Mouse (Mus musculus) lung, postnatal 36 days (tissue): Measurements from ENCODE around the gene Sapcd1.
A peak's percentile ranks its signal among the peaks of the same experiment; 100 is the strongest.
"Not testable (repeated sequence)": the region's sequence is repeated elsewhere in the genome, so short reads cannot be mapped to it uniquely, and the experiment has no call there.

Experiments
- DNase-seq: peaks from one replicate; pipeline ENCODE4 v3.0.0; 2022; ENCODE audit warnings: mixed read lengths

Sapcd1 gene

DNA sequence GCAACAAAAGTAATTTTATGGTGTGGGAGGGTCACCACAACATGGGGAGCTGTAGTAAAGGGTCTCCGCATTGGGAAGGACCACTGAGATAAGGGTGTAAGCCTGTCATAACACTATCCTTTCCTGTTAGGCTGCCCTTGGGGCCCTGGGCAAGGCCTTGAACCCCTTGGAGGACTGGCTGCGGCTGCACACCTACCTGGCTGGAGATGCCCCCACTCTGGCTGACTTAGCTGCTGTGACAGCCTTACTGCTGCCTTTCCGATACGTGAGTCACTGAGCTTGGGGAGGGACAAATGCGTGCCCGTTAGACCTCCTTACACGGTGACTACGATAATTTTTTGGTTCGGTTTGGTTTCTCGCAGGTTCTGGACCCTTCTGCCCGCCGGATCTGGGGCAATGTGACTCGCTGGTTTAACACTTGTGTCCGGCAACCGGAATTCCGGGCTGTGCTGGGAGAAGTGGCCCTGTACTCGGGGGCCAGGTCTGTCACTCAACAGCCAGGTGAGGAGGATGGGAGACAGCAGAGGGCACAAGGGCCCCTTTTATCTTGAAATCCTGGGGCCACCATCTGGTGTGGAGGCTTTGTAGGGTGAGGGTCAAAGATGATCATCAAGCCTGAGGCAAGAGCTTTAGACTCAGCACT, 23.6 kb downstream of the Sapcd1 start:
- no peak for DNase-seq

DNA sequence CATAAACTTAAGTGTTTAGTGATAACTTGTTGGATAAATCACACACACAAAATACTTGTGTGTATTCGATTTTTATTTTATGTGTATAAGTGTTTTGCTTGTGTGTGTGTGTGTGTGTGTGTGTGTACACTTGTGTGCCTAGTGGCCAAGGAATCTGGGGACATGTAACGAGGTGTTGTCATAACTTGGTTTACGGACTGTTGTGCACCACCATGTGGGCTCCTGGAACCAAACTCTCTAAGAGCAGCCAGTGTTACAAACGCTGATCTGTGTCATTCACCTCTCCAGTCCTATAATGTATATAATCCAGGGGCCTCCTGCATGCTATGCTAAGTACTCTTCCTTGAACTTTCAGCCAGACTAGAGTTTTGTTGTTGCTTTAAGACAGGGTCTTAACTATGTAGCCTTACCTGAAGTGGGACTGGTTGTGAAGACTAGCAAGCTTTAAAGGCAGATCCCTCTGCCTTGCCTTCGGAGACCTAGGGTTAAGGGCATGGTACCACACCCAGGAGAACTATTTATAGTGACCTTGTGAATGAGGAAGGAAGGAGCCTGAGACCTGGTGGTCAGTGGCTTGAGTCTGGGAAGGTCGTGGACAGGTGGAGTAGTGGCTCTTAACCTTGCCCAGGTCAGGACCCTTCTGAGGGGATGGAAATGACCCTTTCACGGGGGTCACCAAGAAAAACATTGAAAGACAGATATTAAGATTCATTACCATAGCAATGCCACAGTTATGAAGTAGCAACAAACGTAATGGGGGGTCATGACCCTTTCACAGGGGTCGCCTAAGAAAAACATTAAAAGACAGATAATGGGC, 24.6 kb downstream of the Sapcd1 start:
- DNase-seq = no peak

DNA sequence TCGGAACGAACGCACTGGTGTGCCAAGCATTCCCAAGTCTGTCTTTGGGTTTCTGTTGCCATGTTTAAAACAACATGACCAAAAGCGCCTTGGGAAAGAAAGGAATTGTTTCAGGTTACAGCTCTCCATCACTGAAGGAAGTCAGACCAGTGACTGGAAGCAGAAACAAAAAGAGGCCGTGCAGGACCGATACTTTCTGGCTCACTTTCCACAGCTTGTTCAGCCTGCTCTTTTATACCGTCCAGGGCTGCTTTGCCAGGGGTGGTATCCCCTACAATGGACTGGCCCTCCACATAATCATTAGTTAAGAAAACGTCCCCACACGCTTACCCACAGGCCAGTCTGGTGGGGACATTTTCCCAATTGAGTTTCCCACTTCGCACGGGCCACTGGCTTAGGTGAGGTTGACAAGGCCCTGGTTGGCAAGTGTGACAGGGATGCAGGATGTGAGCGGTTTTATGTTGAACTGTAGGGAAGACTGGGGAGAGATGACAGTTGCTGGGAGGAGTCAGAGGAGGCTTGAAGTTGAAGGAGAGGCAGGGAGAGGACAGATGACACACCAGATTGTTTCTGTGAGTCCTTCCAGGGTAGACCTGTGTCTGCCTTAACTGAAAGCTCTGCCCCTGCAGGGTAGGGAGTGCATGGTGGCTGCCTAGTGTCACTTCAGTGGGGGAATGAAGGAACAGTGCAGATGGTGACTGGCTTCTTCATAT, 25.5 kb downstream of the Sapcd1 start:
- DNase-seq = no peak

DNA sequence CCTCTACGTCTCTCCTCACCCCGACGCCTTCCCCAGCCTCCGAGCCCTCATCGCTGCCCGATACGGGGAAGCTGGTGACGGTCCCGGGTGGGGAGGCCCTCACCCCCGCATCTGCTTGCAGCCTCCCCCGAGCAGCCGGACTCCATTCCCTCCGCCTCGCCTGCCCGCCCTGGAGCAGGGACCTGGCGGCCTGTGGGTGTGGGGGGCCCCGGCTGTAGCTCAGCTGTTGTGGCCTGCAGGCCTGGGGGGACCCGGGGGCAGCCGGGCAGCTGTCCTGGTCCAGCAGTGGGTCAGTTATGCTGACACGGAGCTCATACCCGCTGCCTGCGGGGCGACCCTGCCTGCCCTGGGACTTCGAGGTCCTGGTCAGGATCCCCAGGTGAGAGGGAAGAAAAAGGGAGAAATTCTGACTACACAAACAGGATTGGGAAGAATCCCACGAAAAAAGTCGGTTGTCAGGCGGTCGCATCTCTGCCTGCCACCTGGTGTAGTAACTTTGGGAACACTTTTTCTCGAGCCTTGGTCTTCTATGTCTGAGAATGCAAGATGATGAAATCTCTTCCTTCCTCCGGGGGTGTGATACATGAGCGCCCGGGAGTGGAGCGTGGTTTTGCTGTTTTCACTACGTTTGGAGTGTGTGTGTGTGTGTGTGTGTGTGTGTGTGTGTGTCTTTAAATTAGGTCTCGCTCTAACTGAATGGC, 26.2 kb downstream of the Sapcd1 start:
- DNase-seq = peak; percentile 62

DNA sequence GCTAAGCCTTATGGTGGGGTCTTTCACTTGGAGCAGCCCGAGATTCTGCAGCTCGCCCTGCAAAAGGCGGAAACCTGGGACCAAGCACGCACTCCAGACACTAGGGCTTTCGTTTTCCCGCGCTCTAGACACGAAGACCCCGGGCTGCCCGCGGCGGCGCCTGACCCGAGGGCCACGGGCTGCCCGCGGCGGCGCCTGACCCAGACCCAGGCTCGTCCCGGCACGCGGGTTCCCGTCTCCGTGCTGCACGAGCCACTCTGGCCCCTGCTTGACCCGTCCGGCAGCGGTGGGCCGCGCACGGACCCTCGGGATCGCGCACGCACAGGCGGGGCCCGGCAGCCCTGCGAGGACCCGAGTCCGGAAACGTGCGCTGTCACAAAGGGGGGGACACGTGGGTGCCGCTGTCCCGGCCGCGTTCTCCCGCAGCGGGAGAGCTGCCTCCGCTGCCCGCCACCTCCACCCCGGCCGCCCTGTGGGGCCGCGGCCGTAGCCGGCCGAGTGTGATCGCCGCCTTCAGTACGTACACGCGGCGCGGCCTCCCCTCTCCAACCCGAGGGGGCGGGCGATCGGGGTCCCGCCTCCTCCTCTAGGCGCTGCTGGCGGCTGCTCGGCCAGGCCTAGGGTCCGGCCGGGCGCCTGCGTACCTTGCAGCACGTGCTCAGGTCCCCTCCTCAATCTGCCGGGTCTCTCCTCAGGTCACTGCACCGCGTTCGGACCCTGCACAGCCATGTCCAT, 26.9 kb downstream of the Sapcd1 start, which contains the start of gene Vars:
Gene Vars, plus strand, starts transcription at position 271 of the 735 bp plus-strand sequence.
- peak; percentile 86 for DNase-seq

DNA sequence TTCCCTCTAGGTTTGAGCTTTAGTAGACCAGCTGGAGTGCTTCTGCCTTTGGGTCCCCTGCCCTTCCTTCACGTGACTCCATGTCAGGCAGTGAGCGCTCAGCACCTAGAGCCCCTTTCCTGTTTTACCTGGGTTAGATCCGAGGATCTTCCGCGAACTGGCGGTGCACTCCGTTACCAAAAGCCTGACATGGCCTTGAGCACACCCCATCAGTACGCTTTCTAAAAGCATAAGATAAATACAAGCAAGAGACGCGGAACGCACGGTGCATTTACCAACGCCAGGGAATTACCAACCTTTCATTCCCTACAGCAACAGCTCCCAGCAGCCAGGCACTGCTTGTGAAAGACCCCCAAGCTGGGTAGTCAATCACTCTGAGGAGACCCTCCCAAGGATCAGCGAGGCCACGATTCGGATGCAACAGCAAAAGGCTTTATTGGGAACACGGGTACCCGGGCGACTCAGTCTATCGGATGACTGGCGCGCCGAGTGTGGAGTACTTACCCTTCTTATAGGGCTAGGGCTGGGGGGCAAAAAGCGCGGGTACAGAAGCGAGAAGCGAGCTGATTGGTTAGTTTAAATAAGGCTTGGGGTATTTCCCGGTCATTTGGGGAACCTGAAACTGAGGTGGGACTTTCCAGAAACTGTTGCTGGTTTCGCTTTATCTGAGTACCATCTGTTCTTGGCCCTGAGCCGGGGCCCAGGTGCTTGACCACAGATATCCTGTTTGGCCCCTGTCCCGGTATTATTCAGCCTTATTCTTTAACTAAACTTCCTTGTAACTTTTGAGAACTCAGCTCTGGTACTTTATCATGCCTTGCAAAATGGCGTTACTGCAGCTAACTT, 27.7 kb downstream of the Sapcd1 start:
- DNase-seq = not testable (repeated sequence)

DNA sequence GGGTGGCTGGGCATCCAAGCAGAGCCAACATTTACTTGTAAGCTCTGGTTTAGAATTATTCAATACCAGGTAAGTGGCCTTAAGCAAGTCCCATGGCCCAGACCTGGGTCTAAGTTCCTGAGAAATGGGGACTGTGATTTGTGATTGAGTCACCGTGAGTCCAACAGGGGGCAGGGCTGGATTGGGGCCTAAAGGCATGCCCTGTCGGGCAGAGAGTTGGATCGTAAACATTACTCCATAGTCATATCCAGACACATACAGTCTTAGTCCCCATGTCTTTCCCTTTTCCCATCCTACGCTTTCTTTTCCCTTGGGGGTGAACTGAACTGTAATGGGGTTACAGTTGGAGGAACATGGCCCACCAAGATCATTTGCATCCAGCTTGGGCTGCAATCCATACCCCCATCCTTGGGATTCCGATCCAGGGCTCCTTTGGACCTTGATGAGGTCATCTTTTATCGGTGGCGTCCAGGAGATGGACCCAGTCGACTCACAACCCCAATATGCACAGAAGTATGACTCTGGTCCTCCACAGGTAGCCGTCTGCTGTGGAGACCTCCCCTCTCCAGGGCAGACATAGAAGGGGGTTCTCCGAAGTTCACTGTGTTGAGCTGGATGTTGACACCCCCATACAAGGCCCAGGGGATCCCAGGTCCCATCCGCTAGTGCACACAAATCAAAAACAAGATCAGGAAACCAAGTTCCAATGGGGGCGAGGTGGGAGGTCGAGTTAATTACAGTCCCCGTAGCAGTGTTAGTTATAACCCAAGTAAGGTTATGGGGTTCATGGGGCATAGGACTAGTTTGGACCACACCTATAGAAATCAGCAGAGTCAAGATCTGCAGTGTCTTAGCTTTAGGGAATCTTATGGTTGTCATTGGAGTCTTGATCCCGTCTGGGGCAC, 29.0 kb downstream of the Sapcd1 start:
- no peak for DNase-seq

DNA sequence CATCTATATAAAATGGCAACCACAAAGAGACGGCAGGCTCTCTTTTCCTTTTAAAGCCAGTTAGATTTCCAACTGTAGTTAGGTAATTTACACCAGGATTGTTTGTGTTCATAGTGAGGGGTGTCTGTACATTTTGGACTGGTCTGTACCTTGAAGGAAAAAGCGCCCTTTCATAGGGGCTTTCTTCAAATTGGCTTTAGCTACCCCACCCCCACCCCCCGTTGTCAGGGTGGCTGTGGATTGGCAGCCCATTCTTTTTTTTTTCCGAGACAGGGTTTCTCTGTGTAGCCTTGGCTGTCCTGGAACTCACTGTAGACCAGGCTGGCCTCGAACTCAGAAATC, 30.7 kb downstream of the Sapcd1 start:
- DNase-seq = no peak

DNA sequence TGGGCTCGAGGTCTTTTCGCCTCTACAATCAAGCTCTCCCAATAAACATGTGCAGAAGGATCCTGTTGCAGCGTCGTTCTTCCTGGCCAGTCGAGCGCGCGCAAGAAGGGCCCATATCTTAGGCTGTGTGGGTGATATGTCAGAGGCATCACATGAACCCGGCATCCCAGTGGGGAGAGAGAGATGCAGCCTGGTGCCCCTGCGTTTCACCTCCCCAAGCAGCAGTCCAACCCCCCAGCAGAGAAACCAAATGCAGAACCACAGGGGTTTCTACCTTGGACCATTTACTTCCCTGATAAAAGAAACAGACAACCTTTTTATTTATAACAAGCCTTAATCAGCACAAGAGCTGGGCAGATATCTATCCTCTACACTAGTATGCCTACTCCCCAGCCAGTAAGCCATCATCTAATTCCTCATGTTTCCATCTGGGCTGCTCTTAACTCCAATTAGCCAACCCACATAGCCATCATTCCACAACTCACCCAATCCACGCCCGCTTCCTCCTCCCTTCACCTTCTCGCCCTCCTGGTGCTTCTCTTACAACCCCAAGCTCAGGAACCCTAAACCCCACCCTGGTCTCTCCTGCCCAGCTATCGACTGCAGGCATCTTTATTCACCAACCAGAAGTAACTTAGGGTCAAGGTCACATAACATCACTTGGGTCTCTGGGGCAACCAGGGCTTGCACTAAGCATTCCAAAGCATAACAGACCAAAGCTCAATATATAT, 31.2 kb downstream of the Sapcd1 start:
- DNase-seq = no peak

DNA sequence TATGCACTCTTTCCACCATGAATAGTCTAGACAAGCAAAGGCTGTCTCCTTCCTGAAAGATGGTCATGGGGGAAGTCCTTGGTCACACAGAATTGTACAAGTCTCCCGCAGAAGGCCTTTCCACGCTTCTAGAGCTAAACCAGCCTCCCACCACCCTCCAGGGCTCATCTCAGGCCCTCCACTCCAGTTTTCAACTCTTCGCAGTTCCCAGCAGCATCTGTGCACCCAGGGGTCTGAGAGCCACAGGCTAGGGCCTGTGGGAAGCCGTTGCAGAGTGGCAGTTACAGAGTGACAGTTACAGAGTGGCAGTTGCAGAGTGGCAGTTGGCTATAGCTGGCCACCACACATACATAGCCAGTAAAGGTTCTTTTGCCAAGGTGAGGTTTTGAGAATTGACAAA, 31.9 kb downstream of the Sapcd1 start:
- not testable (repeated sequence) for DNase-seq

DNA sequence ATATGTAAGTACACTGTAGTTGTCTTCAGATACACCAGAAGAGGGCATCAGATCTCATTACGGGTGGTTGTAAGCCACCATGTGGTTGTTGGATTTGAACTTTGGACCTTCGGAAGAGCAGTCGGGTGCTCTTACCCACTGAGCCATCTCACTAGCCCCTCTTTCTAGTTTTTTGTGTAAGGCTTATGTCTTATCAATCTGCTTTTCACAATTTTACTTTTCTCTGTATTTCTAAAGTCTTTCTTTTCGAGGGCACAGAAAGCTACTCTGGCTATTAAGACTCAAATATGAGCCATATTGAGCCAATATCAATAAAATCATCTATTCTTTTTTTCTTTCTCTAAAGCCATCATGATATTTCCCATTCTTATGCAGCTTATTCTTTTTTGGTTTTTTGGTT, 32.6 kb downstream of the Sapcd1 start:
- not testable (repeated sequence) for DNase-seq

DNA sequence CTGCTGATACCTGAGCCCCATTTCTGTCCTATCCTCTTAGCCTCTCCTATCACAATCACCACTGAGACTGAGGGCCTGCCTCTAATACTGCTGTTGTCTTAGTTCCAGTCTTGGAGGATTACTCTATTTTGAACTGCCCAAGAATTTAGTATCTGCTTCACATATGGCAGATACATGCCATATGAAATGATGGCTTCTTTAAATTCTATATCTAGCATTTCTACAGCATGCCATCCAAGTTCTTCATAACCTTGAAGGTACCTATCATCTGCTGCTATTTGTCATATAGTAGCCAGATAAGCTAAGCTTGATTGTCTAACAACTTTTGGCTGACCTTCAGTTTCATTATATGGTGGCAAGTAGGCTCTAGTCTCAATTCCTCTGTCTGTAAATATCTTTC, 33.1 kb downstream of the Sapcd1 start:
- DNase-seq = no peak

DNA sequence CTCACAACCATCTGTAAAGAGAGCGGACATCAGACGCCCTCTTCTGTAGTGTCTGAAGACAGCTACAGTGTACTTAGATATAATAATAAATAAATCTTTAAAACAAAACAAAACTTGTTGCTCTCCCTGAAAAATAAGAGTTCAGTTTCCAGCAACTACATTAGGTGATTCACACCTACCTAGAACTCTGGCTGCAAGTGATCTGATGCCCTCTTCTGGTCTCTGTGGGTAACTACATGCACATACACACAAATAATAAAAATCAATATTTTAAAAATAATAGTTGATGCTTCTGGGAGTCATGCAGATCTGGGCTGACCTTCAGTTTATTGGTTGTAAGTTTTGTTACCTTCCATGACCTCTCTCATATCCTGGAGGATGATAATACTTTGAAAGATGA, 43.6 kb downstream of the Sapcd1 start:
- DNase-seq = peak; percentile 76

DNA sequence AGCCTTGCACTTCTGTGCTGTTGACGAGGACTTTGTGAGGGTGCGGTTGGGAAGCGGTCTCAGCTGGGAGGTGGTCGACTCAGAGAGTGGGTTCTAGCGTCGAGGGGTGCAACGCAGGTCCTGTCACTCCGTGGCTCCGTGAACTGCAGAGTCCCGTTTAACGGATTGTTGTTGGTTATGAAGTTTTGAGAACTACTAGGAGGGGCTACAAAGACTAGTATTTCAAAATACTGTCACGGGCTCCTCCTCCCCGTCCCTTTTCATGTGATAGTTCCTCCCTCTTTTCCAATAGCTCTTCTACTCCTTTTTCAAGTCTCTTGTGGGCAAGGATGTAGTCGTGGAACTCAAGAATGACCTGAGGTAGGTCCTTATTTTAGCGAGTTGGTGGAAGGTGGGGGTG, 45.5 kb downstream of the Sapcd1 start:
- no peak for DNase-seq

DNA sequence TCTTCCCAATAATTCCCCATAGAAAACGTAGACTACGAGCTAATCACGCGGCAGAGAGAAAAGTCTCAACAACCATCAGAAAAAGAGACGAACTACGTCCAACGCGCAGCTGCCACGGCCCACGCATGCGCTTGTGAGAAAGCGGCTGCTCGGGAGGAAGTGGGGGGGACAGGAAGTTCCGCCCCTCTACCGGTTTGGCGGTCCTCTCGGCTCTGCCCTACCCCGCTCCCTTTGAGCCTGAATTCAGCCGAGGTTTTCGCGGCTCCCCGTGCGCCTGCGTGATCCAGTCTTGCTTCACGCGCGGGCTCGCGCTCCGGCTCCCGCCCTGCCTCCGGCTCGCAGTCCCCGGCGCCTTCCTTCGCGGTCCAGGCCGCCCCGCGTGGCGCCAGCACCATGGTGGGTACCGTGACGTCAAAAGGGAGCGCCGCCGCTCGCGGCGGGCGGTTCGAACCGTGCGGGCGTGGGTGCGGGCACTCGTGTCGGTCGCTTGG, 46.1 kb downstream of the Sapcd1 start, which contains the start of gene Lsm2:
Gene Lsm2, plus strand, starts transcription at position 173 of the 491 bp plus-strand sequence.
- peak; percentile 94 for DNase-seq

DNA sequence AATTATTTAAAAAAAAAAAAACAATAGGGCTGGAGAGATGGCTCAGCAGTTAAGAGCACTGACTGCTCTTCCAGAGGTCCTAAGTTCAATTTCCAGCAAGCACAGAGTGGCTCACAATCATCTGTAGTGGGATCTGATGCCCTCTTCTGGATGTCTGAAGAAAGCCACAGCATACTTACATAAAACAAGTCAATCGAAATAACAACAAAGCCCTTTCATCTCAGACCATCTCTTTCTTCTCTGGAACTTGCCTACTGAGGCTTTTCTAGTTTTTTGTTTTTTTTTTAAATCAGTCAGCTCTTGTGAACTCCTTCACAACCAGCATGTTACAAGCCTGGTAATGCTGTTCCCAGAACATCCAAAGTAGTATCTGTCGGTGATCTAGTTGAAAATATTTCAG, 47.2 kb downstream of the Sapcd1 start:
- DNase-seq = peak; percentile 81

DNA sequence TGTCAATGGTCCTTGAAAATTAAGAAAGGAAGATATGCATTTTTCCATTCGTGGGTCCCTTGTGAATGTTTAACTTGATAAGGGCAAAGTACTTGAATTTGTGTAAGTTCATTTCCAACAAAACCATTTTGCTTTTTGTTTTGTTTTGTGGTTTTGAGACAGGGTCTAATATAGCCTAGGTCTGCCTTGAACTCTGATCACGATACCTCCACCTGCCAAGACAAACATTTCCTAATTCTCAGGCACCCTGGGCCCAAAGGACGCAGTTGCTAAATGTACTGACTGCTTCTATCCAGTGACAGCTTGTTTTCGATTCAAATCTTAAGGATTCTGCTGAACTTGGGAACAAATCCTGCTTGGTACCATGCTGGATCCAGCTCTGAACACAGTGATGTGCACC, 48.2 kb downstream of the Sapcd1 start:
- no peak for DNase-seq

DNA sequence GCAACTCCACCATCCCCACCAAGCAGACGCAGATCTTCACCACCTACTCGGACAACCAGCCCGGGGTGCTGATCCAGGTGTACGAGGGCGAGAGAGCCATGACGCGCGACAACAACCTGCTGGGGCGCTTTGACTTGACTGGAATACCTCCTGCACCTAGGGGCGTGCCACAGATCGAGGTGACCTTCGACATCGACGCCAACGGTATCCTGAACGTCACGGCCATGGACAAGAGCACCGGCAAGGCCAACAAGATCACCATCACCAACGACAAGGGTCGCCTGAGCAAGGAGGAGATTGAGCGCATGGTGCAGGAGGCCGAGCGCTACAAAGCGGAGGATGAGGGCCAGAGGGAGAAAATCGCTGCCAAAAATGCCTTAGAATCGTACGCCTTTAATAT, 49.6 kb downstream of the Sapcd1 start:
- no peak for DNase-seq

DNA sequence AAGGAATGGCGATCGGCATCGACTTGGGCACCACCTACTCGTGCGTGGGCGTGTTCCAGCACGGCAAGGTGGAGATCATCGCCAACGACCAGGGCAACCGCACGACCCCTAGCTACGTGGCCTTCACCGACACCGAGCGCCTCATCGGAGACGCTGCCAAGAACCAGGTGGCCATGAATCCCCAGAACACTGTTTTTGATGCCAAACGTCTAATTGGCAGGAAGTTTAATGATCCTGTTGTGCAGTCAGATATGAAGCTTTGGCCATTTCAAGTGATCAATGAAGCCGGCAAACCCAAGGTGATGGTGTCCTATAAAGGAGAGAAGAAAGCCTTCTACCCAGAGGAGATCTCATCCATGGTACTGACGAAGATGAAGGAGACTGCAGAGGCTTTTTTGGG, 50.8 kb downstream of the Sapcd1 start:
- DNase-seq = no peak
